Mouse (Mus musculus) lung, postnatal 0 days (tissue): ENCODE measurements at regions not wholly inside any gene's neighbourhood (a gene's known extent, or its start where the extent isn't known, plus 50 kb on each side); places are given as distances from the start of the nearest gene placed in this dataset.

ENCODE experiments used
- CTCF ChIP-seq: IDR thresholded peaks from 2 replicates; pipeline ENCODE4 v1.5.1; 2016; ENCODE audit warnings: antibody characterized with exemption, mild to moderate bottlenecking
- EP300 ChIP-seq: IDR thresholded peaks from 2 replicates; pipeline ENCODE4 v1.6.1; 2016; ENCODE audit warnings: antibody characterized with exemption, mild to moderate bottlenecking, control low read depth

DNA sequence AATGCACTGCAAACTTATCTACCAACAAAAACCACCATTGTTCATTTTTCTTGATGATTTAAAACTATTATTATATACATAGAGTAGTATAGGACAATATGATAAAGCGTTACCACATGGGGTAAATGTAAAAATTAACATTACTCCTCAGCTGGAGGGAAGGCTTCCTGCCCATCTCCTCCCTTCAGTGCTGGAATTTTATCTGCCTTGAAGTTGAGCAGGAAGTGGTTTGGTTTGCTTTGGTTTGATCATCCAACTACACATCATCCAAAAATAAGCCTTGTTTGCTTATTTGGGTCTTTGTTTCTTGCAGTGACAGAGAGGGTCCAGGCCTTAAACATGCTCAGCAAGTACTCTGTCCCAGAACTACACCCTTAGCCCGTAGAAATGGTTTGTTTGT, 285.7 kb downstream of the Gsdmc2 start:
- no peak for TF ChIP-seq CTCF
- no peak for TF ChIP-seq EP300
